Mouse (Mus musculus): ENCODE results near the gene Srsf7.

DNA sequence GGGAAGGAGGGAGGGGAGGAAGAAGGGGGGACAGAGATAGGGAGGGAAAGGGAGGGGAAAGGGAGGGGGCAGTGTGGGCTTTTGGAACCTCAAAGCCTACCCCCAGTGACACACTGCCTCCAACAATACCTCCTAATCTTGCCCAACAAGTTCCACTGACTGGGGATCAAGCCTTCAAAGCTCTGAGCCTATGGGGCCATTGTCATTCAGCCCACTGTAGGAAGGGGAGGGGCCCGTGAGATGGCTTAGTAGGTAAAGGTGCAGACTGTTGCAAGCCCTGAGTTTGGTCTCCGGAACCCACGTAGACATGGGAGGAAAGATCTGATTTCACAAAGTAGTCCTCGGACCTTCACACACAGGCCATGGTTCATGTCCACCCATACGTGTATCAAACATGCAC lies 55.8 kb downstream of the Srsf7 start:
- TF ChIP-seq CTCF (IDR thresholded peaks at IDR 0.05; ENCODE audit: low read depth) (no peak), EP300 (IDR thresholded peaks at IDR 0.05; ENCODE audit: low read depth) (no peak)

Data from heart, postnatal 0 days (tissue).